Mouse (Mus musculus): ENCODE measurements around the gene Mecom. TPM values are rescaled to one million over a fixed set of nuclear protein-coding genes. Genes with fewer than 3 reads are reported as not detected.

Mecom gene
- polyA plus RNA-seq, 1 experiment from 2014 or later: 77.5 TPM

- H3K4me1 ChIP-seq (ENCODE audit: insufficient read depth): no peaks in the 10 kb centered on the region
- no peak overlapping the region for H3K4me2 ChIP-seq
- H3K36me3 ChIP-seq (ENCODE audit: insufficient read depth): no peaks in the 10 kb centered on the region
- H3K27ac ChIP-seq (ENCODE audit: low read depth): no peak overlapping the region
- TF ChIP-seq CTCF (IDR thresholded peaks at IDR 0.05; ENCODE audit: low read depth): no peak
- DNase-seq (no peak), ATAC-seq (ENCODE audit: insufficient read depth) (no peak)
- no peaks in the 10 kb centered on the region for H3K27me3 ChIP-seq (ENCODE audit: insufficient read depth, low read length)
- H3K4me3 ChIP-seq (ENCODE audit: low read depth, low read length): no peak overlapping the region
- no peaks in the 10 kb centered on the region for H3K9me3 ChIP-seq (ENCODE audit: low read depth, low read length)
- no peak overlapping the region for H3K9ac ChIP-seq
- 83% methylated on average over 3 of the region's 3 CpGs for WGBS
Measured at GRCm38 (mm10) chr3:30168396-30169186, 379.2 kb downstream of the Mecom start.

- Histone ChIP-seq H3K4me3 (ENCODE audit: low read depth, low read length) (no peak overlapping the region), H3K27ac (ENCODE audit: low read depth) (no peak overlapping the region), H3K9me3 (ENCODE audit: low read depth, low read length) (no peaks in the 10 kb centered on the region), H3K9ac (no peak overlapping the region), H3K36me3 (ENCODE audit: insufficient read depth) (no peaks in the 10 kb centered on the region), H3K4me1 (ENCODE audit: insufficient read depth) (no peaks in the 10 kb centered on the region), H3K4me2 (no peak overlapping the region), H3K27me3 (ENCODE audit: insufficient read depth, low read length) (no peaks in the 10 kb centered on the region)
- 81% methylated on average over 3 of the region's 3 CpGs for WGBS
- DNase-seq (no peak), ATAC-seq (ENCODE audit: insufficient read depth) (no peak)
- TF ChIP-seq CTCF (IDR thresholded peaks at IDR 0.05; ENCODE audit: low read depth): no peak
Measured at GRCm38 (mm10) chr3:30167027-30167426, 380.8 kb downstream of the Mecom start.

GRCm38 (mm10) chr3:30164834-30165233, 383.0 kb downstream of the Mecom start:
- Histone ChIP-seq H3K36me3 (ENCODE audit: insufficient read depth) (no peaks in the 10 kb centered on the region), H3K4me3 (ENCODE audit: low read depth, low read length) (no peak overlapping the region), H3K4me2 (no peak overlapping the region), H3K4me1 (ENCODE audit: insufficient read depth) (peaks cover 8% of the 10 kb centered on the region), H3K27me3 (ENCODE audit: insufficient read depth, low read length) (no peaks in the 10 kb centered on the region), H3K27ac (ENCODE audit: low read depth) (no peak overlapping the region), H3K9ac (no peak overlapping the region), H3K9me3 (ENCODE audit: low read depth, low read length) (no peaks in the 10 kb centered on the region)
- no peak for TF ChIP-seq CTCF (IDR thresholded peaks at IDR 0.05; ENCODE audit: low read depth)
- ATAC-seq (ENCODE audit: insufficient read depth) (no peak), DNase-seq (no peak)
- WGBS: 64% methylated on average over 4 of the region's 4 CpGs

GRCm38 (mm10) chr3:30163390-30163789, 384.4 kb downstream of the Mecom start:
- H3K9ac ChIP-seq: no peak overlapping the region
- no peaks in the 10 kb centered on the region for H3K27me3 ChIP-seq (ENCODE audit: insufficient read depth, low read length)
- H3K4me3 ChIP-seq (ENCODE audit: low read depth, low read length): no peak overlapping the region
- H3K36me3 ChIP-seq (ENCODE audit: insufficient read depth): no peaks in the 10 kb centered on the region
- H3K27ac ChIP-seq (ENCODE audit: low read depth): no peak overlapping the region
- TF ChIP-seq CTCF (IDR thresholded peaks at IDR 0.05; ENCODE audit: low read depth): no peak
- H3K9me3 ChIP-seq (ENCODE audit: low read depth, low read length): no peaks in the 10 kb centered on the region
- ATAC-seq (ENCODE audit: insufficient read depth) (no peak), DNase-seq (no peak)
- 56% methylated on average over 4 of the region's 4 CpGs for WGBS
- peaks cover 8% of the 10 kb centered on the region for H3K4me1 ChIP-seq (ENCODE audit: insufficient read depth)
- H3K4me2 ChIP-seq: no peak overlapping the region

- 64% methylated on average over 5 of the region's 5 CpGs for WGBS
- TF ChIP-seq CTCF (IDR thresholded peaks at IDR 0.05; ENCODE audit: low read depth): no peak
- H3K9ac ChIP-seq: no peak overlapping the region
Measured at GRCm38 (mm10) chr3:30160961-30161670, 386.7 kb downstream of the Mecom start.

GRCm38 (mm10) chr3:30160346-30160745, 387.5 kb downstream of the Mecom start:
- H3K4me2 ChIP-seq: no peak overlapping the region
- peak; percentile 50 for TF ChIP-seq CTCF (IDR thresholded peaks at IDR 0.05; ENCODE audit: low read depth)
- no peak for ATAC-seq (ENCODE audit: insufficient read depth)
- peak; percentile 59 for DNase-seq
- peaks cover 8% of the 10 kb centered on the region for H3K4me1 ChIP-seq (ENCODE audit: insufficient read depth)
- no peaks in the 10 kb centered on the region for H3K27me3 ChIP-seq (ENCODE audit: insufficient read depth, low read length)
- 76% methylated on average over 5 of the region's 5 CpGs for WGBS
- no peak overlapping the region for H3K4me3 ChIP-seq (ENCODE audit: low read depth, low read length)
- no peak overlapping the region for H3K27ac ChIP-seq (ENCODE audit: low read depth)
- H3K9me3 ChIP-seq (ENCODE audit: low read depth, low read length): no peaks in the 10 kb centered on the region
- no peaks in the 10 kb centered on the region for H3K36me3 ChIP-seq (ENCODE audit: insufficient read depth)
- no peak overlapping the region for H3K9ac ChIP-seq

More at GRCm38 (mm10) chr3:30160961-30161670, 386.7 kb downstream of the Mecom start:
- H3K4me2 ChIP-seq: no peak overlapping the region
- DNase-seq: peak; percentile 13
- no peak; the same call in 1 of the 2 replicates for ATAC-seq (ENCODE audit: insufficient read depth)
- H3K4me3 ChIP-seq (ENCODE audit: low read depth, low read length): no peak overlapping the region
- H3K27me3 ChIP-seq (ENCODE audit: insufficient read depth, low read length): no peaks in the 10 kb centered on the region
- no peaks in the 10 kb centered on the region for H3K9me3 ChIP-seq (ENCODE audit: low read depth, low read length)
- no peak overlapping the region for H3K27ac ChIP-seq (ENCODE audit: low read depth)
- H3K4me1 ChIP-seq (ENCODE audit: insufficient read depth): peaks cover 8% of the 10 kb centered on the region
- H3K36me3 ChIP-seq (ENCODE audit: insufficient read depth): no peaks in the 10 kb centered on the region

GRCm38 (mm10) chr3:30157128-30157670, 390.6 kb downstream of the Mecom start:
- Histone ChIP-seq H3K27me3 (ENCODE audit: insufficient read depth, low read length) (no peaks in the 10 kb centered on the region), H3K27ac (ENCODE audit: low read depth) (no peak overlapping the region), H3K9me3 (ENCODE audit: low read depth, low read length) (no peaks in the 10 kb centered on the region), H3K4me2 (no peak overlapping the region), H3K4me1 (ENCODE audit: insufficient read depth) (peaks cover 8% of the 10 kb centered on the region), H3K4me3 (ENCODE audit: low read depth, low read length) (no peak overlapping the region), H3K9ac (no peak overlapping the region), H3K36me3 (ENCODE audit: insufficient read depth) (no peaks in the 10 kb centered on the region)
- 64% methylated on average over 7 of the region's 7 CpGs for WGBS
- DNase-seq: no peak
- no peak for TF ChIP-seq CTCF (IDR thresholded peaks at IDR 0.05; ENCODE audit: low read depth)
- ATAC-seq (ENCODE audit: insufficient read depth): no peak
